Mouse (Mus musculus) central nervous system, embryonic 14 days (tissue): ENCODE results near the gene Cyp17a1. TPM values are rescaled to one million over a fixed set of nuclear protein-coding genes. Genes with fewer than 3 reads are reported as not detected.

ENCODE experiments used
- polyA plus RNA-seq: library from polyadenylated mRNA; depleted of rRNA; stranded (reverse); fragments of >200 nt; gene quantifications from 2 replicates; pipeline ENCODE4 v1.2.3, GENCODE M21; 2012; rRNA removed

The Cyp17a1 gene
- polyA plus RNA-seq = 0.04 TPM in 1 of 2 replicates, not detected in the other

GRCm38 (mm10) chr19:46672766-46673418, at the start of gene Cyp17a1:
Cyp17a1 (minus strand) TSS chr19:46673172.

GRCm38 (mm10) chr19:46707296-46708151, 34.6 kb upstream of the Cyp17a1 start, which contains the start of gene As3mt:
As3mt (plus strand) TSS chr19:46707458.

GRCm38 (mm10) chr19:46689460-46690372, 16.7 kb upstream of the Cyp17a1 start, which contains the start of gene Borcs7:
Borcs7 (plus strand) TSS chr19:46689906.

Other genes starting within 250 kb of the Cyp17a1 start
- gene Trim8, start 171.5 kb downstream of the Cyp17a1 start, polyA plus RNA-seq = 39.9 and 42.4 TPM in 2 replicates
- gene Arl3, start 100.0 kb downstream of the Cyp17a1 start, polyA plus RNA-seq = 172 and 181 TPM in 2 replicates
- gene Sfxn2, start 99.8 kb downstream of the Cyp17a1 start, polyA plus RNA-seq = 12.6 and 16.3 TPM in 2 replicates
- 34.8 and 40.2 TPM in 2 replicates for gene Wbp1l, start 74.1 kb downstream of the Cyp17a1 start, polyA plus RNA-seq
- 10.1 and 11.9 TPM in 2 replicates for gene Borcs7, start 16.7 kb upstream of the Cyp17a1 start, polyA plus RNA-seq
- gene As3mt, start 34.3 kb upstream of the Cyp17a1 start, polyA plus RNA-seq = 13.6 and 16.6 TPM in 2 replicates
- gene Cnnm2, start 88.4 kb upstream of the Cyp17a1 start, polyA plus RNA-seq = 7.6 and 10.4 TPM in 2 replicates